Mouse (Mus musculus) embryonic facial prominence, embryonic 15.5 days (tissue): Measurements from ENCODE around the gene Tmem88. TPM values are rescaled to one million over a fixed set of nuclear protein-coding genes. Genes with fewer than 3 reads are reported as not detected.
"Not testable (repeated sequence)": the region's sequence is repeated elsewhere in the genome, so short reads cannot be mapped to it uniquely, and the experiment has no call there.

ENCODE experiments used
- ATAC-seq: fragments of 200-750 bp; cut with Nextera tagmentation; 2 replicates; pipeline ENCODE4 v1.8.0; 2017; ENCODE audit warnings: low read depth, moderate TSS enrichment; ENCODE audit not compliant: insufficient number of reproducible peaks, low FRiP score, low TSS enrichment
- H3K27ac ChIP-seq: fragments of 300-500 bp; sonication (generic); replicated peaks from 2 replicates; pipeline ENCODE4 v1.5.1; 2015; ENCODE audit warnings: mild to moderate bottlenecking, inconsistent platforms
- H3K27me3 ChIP-seq: fragments of 300-500 bp; sonication (generic); 2 replicates; pipeline ENCODE4 v1.6.1; 2015; ENCODE audit warnings: inconsistent platforms
- H3K36me3 ChIP-seq: fragments of 300-500 bp; sonication (generic); 2 replicates; pipeline ENCODE4 v1.6.1; 2015; ENCODE audit warnings: mild to moderate bottlenecking, inconsistent platforms
- H3K4me1 ChIP-seq: fragments of 300-500 bp; sonication (generic); 2 replicates; pipeline ENCODE4 v1.6.1; 2015; ENCODE audit warnings: inconsistent platforms
- H3K4me2 ChIP-seq: fragments of 300-500 bp; sonication (generic); replicated peaks from 2 replicates; pipeline ENCODE4 v1.6.1; 2015; ENCODE audit warnings: mild to moderate bottlenecking, inconsistent platforms
- H3K4me3 ChIP-seq: fragments of 300-500 bp; sonication (generic); replicated peaks from 2 replicates; pipeline ENCODE4 v1.5.1; 2015; ENCODE audit warnings: mild to moderate bottlenecking, inconsistent platforms
- H3K9ac ChIP-seq: fragments of 300-500 bp; sonication (generic); 2 replicates; pipeline ENCODE4 v1.6.1; 2015; ENCODE audit warnings: inconsistent platforms
- H3K9me3 ChIP-seq: fragments of 300-500 bp; sonication (generic); replicated peaks from 2 replicates; pipeline ENCODE4 v1.6.1; 2016; ENCODE audit warnings: inconsistent platforms
- WGBS: fragments of 180-500 bp; shearing (Covaris S2); methylation state at CpG from one replicate; pipeline ENCODE4 v1.1.7; 2015; 5-methylcytosine and 5-hydroxymethylcytosine counted together
- polyA plus RNA-seq: library from polyadenylated mRNA; unstranded; fragments of >200 nt; fragmentation: Nextera tagmentation; extraction: Ambion mirVana; gene quantifications from 2 replicates; pipeline ENCODE4 v1.2.1, GENCODE M21; 2015

Gene Tmem88
- polyA plus RNA-seq, 1 experiment from 2014 or later = 19.5 TPM

DNA sequence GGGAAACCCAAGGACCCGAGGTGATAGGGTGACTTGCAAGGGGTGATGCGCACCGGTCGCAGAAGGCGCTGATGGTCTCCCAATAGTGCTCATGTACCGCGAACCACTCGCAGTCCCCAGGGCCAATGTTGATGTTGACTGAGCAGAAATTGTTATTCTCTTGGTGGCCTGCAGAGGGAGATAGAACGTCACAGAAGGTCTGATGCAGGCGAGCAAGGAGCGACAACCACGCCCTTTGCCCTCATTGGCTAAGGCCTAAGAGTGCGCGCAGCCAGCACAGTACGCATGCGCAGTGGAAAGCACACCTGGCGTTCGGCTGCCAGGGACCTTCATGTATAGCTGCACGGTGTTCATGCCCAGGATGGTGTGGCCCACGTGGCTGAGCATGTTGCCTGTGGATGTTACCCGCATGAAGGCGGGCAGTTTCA lies 3.2 kb upstream of the Tmem88 start:
- Histone ChIP-seq H3K9me3 (no peaks in the 10 kb centered on the region), H3K4me3 (no peak overlapping the region), H3K36me3 (peaks cover 68% of the 10 kb centered on the region), H3K9ac (no peak overlapping the region), H3K4me2 (no peak overlapping the region), H3K27ac (no peak overlapping the region; the same call in 1 of the 2 replicates), H3K27me3 (no peaks in the 10 kb centered on the region), H3K4me1 (peaks cover 45% of the 10 kb centered on the region)
- WGBS = 17% methylated on average over 22 of the region's 22 CpGs
- ATAC-seq = peak; percentile 52

DNA sequence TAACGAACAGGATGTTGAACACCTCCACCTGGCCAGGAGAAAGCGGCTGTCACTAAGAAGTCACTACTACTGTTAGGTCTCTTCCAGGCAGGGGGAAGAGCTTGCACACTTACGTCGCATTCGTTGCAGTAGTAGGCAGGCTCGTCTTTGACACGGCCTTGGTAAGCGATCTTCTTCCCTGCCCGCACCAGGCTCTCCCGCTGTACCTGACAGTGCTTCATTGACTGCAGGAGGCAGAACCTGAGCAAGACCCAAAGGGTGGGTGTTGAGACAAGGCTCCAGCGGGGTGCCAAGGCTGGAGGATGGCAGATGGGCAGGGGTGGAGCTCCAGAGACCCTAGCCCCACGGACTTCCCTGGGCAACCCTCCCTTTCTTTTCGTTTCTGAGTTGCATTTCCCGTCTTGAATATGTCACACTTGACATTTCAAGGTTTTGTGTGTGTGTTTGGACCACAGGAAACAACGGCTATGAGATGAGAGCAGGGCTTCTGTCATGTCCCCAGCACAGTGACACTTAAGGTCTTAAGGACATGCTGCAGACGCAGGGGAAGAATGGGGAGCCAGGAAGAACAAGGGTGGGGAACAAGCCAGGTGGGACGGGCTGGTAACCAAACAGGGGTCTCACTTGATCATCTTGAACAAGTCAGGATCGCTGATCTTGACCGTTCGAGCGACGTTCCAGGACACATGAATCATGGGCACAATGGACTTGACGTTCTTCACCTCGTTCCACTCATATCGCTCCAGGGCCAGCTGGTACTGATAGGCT lies 2.2 kb upstream of the Tmem88 start:
- no peak for ATAC-seq
- Histone ChIP-seq H3K4me3 (0 out of 2 replicates have a peak overlapping the region, but pooled peaks have one; percentile 4), H3K4me2 (no peak overlapping the region), H3K36me3 (peaks cover 58% of the 10 kb centered on the region), H3K27me3 (no peaks in the 10 kb centered on the region), H3K9me3 (no peaks in the 10 kb centered on the region), H3K4me1 (peaks cover 46% of the 10 kb centered on the region), H3K27ac (no peak overlapping the region), H3K9ac (no peak overlapping the region)
- 76% methylated on average over 25 of the region's 25 CpGs for WGBS

DNA sequence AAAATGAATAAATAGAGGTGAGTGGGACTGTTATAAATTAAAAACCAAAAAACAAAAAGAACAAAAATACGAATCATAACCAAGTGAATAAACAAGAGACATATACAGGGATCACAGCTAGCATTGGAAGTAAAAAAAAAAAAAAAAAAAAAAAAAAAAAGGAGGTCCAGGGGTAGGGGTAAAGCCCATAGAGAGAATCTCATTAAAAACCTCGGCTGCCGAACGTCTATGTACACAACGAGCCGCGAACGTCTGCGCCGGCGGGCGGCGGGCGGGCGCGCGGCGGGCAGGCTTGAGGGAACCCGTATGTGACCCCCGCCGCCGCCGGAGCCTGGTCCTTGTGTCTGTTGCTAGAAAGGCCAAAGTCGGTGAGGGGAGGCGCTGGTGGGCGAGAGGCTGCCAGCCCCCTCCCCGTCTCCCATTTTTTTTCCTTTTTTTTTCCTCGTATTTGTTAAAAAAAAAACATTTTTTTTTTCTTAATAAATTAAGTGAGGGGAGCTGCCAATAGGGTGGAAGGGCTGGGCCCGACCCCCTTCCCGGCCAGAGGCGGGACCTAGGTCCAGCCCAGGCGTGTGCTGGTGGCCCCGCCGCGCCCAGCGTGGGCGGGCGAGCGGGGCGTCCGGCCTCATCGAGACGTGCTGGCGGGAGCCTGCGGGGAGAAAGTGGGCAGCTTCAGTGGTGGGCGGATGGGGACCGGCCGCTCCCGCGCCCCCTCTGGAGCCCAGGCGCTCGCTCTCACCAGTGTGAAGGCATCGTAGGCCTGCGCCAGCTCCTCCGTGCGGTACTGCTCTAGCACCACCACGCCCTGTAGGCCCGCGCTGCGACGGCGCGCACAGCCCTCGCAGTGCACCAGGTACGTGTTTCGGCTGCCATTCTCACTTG lies 1.4 kb upstream of the Tmem88 start:
- peaks cover 46% of the 10 kb centered on the region for H3K4me1 ChIP-seq
- no peak overlapping the region for H3K27ac ChIP-seq
- WGBS = 42% methylated on average over 62 of the region's 66 CpGs
- ATAC-seq = no peak
- no peaks in the 10 kb centered on the region for H3K27me3 ChIP-seq
- no peaks in the 10 kb centered on the region for H3K9me3 ChIP-seq
- no peak overlapping the region for H3K9ac ChIP-seq
- H3K4me3 ChIP-seq = 0 out of 2 replicates have a peak overlapping the region, but pooled peaks have one; percentile 4
- H3K4me2 ChIP-seq = no peak overlapping the region
- H3K36me3 ChIP-seq = peaks cover 50% of the 10 kb centered on the region

DNA sequence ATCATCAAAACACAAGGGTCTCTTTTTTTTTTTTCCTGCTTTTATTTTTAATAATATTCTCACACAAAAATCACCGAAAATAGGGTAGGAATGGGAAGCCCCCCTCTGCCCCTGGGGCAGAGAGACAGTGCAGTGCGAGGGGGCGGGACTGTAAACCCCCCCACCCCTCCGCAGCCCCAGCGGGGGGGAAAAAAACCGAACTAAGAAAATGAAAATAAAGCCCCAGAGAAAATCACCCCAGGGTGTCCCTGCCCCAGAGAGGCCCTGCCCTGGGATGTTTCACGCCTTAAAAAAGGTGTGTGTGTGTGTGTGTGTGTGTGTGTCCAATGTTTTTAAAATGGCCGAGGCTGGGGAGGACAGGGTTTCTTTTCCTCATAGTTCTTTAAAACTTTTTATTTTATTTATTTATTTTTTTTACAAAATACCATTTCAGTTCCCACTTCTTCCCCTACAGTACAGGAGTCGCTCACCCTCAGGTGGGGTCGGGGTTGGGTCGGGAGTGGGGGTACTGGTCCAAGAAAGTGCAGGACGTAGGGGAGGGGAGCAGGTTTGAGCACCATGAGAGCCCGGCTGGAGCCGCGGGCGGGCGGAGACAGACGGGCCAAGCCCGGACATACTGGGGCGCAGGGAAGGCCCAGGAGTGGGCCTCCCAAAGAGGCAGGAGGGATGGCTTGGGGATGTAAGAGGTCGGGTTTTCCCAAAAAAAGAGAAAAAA lies 609 bp upstream of the Tmem88 start:
- no peaks in the 10 kb centered on the region for H3K27me3 ChIP-seq
- 34% methylated on average over 21 of the region's 21 CpGs for WGBS
- peak overlapping the region; percentile 23; the same call in 1 of the 2 replicates for H3K4me3 ChIP-seq
- H3K9me3 ChIP-seq = no peaks in the 10 kb centered on the region
- H3K36me3 ChIP-seq = peaks cover 42% of the 10 kb centered on the region
- H3K4me1 ChIP-seq = peaks cover 50% of the 10 kb centered on the region
- no peak for ATAC-seq
- H3K4me2 ChIP-seq = peak overlapping the region; percentile 33
- no peak overlapping the region for H3K9ac ChIP-seq
- no peak overlapping the region for H3K27ac ChIP-seq

DNA sequence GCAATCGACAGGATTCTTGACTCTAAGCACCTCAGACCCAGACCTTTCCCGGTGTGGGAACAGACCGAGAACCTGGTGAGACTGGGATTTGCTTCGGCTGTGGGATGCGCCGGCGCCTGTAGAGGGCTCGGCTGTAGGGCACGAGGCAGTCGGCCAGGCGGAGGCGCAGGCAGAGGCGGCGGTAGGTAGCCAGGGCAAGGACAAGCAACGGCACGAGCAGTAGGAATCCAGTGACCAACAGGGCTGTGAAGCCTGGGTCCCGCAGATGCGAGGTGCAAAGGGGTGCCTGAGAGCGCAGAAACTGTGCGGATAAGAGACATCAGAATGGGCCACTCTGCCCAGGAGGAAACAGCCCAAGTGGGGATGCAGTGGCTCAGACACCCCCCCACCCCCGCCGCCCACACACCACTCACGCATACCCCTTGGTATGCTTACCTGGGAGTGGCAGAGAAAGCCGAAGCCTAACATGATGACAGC lies 415 bp downstream of the Tmem88 start:
- Histone ChIP-seq H3K9ac (no peak overlapping the region), H3K27ac (peak overlapping the region; percentile 99), H3K4me1 (peaks cover 50% of the 10 kb centered on the region), H3K4me3 (peak overlapping the region; percentile 23), H3K9me3 (no peaks in the 10 kb centered on the region), H3K36me3 (peaks cover 33% of the 10 kb centered on the region), H3K27me3 (no peaks in the 10 kb centered on the region), H3K4me2 (peak overlapping the region; percentile 33)
- 21% methylated on average over 24 of the region's 24 CpGs for WGBS
- no peak for ATAC-seq

DNA sequence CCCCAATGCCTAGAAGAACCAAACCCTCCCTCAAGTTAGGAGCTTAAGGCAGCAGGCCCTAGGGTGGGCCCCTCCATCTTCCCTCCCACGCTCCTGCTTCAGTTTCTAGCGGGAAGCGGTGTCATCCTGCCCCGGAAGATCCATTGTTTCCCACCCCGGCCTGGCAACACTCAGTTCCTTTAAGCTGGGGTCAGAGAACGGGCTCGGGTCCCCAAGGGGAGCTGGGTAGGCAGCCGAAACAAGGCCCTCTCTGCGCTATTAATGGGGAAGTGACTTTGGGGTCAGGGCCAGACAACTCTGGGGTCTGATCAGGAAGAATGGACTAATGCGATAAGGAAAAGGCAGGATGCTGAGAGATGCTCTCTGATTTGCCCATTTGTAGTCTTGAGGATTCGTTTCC lies 1.3 kb downstream of the Tmem88 start:
- peaks cover 30% of the 10 kb centered on the region for H3K36me3 ChIP-seq
- 26% methylated on average over 11 of the region's 11 CpGs for WGBS
- ATAC-seq = no peak
- peak overlapping the region; percentile 97 for H3K9ac ChIP-seq
- H3K27ac ChIP-seq = peak overlapping the region; percentile 99
- peaks cover 50% of the 10 kb centered on the region for H3K4me1 ChIP-seq
- peak overlapping the region; percentile 80 for H3K4me2 ChIP-seq
- H3K4me3 ChIP-seq = peak overlapping the region; percentile 77
- no peaks in the 10 kb centered on the region for H3K27me3 ChIP-seq
- H3K9me3 ChIP-seq = no peaks in the 10 kb centered on the region

DNA sequence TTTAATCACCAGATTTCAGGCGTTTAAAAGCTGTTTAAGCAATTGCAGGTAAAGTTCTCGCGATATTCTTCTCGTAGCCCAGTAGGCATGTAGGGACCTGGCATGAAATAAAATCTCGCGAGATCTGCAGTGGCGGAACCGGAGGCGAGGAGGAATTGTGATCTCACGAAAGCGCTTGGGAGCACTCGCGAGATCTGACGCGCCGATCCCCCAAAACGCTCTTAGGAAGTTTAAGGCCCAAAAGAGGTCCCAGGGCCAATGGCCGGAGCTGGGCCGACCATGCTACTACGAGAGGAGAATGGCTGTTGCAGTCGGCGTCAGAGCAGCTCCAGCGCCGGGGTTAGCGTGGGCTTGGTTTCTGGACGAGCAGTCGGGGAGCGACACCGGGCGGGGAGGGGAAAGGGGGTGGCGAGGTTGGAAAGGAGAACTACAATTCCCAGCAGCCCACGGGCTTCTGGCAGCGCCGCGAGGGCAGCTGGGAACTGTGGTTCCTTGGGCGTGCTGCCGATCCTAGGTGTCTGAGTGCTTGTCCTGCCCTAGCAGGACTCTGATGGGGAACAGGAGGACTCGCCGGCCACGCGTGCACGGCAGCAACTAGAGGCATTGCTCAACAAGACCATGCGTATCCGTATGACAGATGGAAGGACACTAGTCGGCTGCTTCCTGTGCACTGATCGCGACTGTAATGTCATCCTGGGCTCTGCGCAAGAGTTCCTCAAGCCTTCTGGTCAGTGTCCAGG lies 2.2 kb downstream of the Tmem88 start:
- no peaks in the 10 kb centered on the region for H3K27me3 ChIP-seq
- H3K4me1 ChIP-seq = peaks cover 43% of the 10 kb centered on the region
- H3K9me3 ChIP-seq = no peaks in the 10 kb centered on the region
- H3K4me3 ChIP-seq = peak overlapping the region; percentile 77
- peak overlapping the region; percentile 99 for H3K27ac ChIP-seq
- peak; percentile 91 for ATAC-seq
- H3K4me2 ChIP-seq = peak overlapping the region; percentile 80
- peak overlapping the region; percentile 97 for H3K9ac ChIP-seq
- under 1% methylated on average over 48 of the region's 48 CpGs for WGBS
- peaks cover 20% of the 10 kb centered on the region for H3K36me3 ChIP-seq

DNA sequence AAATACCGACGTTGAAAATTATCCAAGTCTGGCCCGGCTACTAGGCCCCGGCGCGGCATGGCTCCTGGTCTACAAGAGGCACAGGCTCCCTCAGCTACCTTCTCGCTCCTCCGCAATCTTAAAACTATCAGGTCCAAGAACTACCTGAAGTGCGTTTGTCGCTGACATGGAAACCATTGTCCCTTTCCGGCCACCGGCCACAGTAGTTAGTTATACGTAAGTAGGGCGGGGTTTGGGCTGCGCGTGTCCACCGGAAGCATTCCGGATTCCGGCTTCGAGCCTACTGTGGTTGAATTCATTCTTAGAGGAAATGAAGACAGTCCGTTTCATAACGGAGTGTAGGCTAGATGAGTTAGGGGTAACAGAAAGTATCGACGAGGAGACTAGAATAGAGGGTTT lies 2.8 kb downstream of the Tmem88 start, which contains the start of the genes Naa38 and Cyb5d1:
Gene Naa38 (plus strand): TSS at position 253 of the 399 bp plus-strand sequence.
Gene Cyb5d1 (minus strand): TSS at position 397 of the 399 bp plus-strand sequence.
- H3K9ac ChIP-seq = peak within 1 kb of the TSS; percentile 97
- ATAC-seq = peak; percentile 83
- peaks cover 15% of the 10 kb centered on the region for H3K36me3 ChIP-seq
- peaks cover 44% of the 10 kb centered on the region for H3K4me1 ChIP-seq
- not testable (repeated sequence) for H3K9me3 ChIP-seq, H3K27me3 ChIP-seq
- H3K27ac ChIP-seq = peak within 1 kb of the TSS; percentile 99
- WGBS = under 1% methylated on average over 24 of the region's 24 CpGs
- H3K4me3 ChIP-seq = peak within 1 kb of the TSS; percentile 77
- H3K4me2 ChIP-seq = peak within 1 kb of the TSS; percentile 80

DNA sequence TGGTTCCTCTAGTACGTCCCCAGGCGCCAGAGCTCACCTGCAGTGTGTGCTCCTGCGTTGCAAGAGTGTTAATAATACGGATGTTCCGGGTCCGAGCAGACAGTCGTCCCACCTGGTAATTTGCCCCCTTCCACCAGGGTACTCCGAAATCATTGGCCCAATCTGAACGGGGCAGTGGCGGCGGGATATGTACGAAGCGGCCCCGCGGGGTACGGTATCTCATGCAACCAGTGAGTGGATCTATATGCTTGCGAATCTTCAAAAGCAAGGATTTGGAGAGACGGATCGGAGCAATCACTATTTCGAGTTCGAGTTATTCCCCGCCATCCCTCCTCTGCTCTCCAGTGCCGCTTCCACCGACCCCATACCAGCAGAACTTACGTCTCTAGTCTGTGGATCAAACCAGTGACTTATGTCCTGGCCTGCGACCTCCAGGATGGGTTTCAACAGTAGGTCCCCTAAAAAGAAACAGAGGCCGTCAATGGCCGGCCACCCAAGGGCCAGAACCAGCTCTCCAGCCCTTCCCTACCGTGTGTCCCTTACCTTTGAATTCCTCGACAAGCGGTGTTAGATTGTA lies 3.4 kb downstream of the Tmem88 start:
- H3K9me3 ChIP-seq, ATAC-seq, H3K27me3 ChIP-seq, H3K36me3 ChIP-seq: not testable (repeated sequence)
- Histone ChIP-seq H3K4me1 (peaks cover 44% of the 10 kb centered on the region), H3K27ac (peak overlapping the region; percentile 99), H3K4me3 (peak overlapping the region; percentile 77), H3K9ac (peak overlapping the region; percentile 53), H3K4me2 (peak overlapping the region; percentile 80)
- 1% methylated on average over 31 of the region's 31 CpGs for WGBS
